In the genomic region with DNA sequence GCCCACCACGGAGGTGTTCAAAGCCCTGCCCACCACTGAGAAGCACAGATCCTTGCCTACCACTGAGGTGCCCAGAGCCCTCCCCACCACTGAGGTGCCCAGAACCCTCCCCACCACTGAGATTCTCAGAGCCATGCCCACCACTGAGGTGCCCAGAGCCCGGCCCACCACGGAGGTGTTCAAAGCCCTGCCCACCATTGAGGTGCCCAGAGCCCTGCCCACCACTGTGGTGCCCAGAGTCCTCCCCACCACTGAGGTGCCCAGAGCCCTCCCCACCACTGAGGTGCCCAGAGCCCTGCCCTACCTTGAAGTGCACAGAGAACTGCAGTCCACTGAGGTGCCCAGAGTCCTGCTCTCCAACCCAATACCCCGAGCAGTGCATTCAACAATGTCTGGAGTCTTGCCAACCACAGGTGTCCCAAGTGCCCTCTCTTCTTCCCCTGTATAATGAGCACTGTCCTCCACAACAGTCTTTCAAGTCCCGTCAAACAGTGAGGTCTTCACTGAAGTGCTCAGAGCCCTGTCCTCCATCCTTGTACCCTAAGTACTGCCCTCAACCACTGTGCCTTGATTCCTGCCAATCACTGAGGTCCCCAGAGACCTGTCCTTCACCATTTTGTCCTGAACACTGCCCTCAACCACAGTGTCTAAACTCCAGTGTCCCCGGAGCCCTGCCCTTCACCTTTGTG, we compare ENCODE assay signal across 24 mouse cellular contexts. TPM values are rescaled to one million over a fixed set of nuclear protein-coding genes. Genes with fewer than 3 reads are reported as not detected.
DNase-seq lines count a peak whose midpoint lies in the region; ATAC-seq lines count a peak whose summit lies in the region.
"Had no signal": no experiment of that assay in that cellular context is flagged by ENCODE, and none has a peak within 500 bp of the region (broad histone marks: within the 10 kb centered on the region; RNA-seq: fewer than 3 reads in every experiment).

No protein-coding gene starts in this region.

- H3K4me3 ChIP-seq in hindbrain, embryonic 13.5 days, result no peak overlapping the region
- H3K4me3 ChIP-seq in hindbrain, embryonic 11.5 days (ENCODE audit: low read depth, low read length), result no peak overlapping the region
- no peak overlapping the region for H3K4me3 ChIP-seq in liver, embryonic 12.5 days
- H3K4me3 ChIP-seq in limb, embryonic 12.5 days (replicated peaks), result no peak overlapping the region
- H3K4me3 ChIP-seq in midbrain, embryonic 14.5 days (replicated peaks; ENCODE audit: low read depth, low read length), result no peak overlapping the region
- H3K4me3 ChIP-seq: embryonic facial prominence, embryonic 15.5 days; forebrain, embryonic 10.5 days; midbrain, embryonic 12.5 days had no signal

- H3K4me2 ChIP-seq in hindbrain, embryonic 13.5 days, result no peak overlapping the region
- no peak overlapping the region for H3K4me2 ChIP-seq in hindbrain, embryonic 11.5 days (replicated peaks; ENCODE audit: low read depth, low read length)
- no peak overlapping the region for H3K4me2 ChIP-seq in liver, embryonic 12.5 days
- H3K4me2 ChIP-seq in limb, embryonic 12.5 days, result no peak overlapping the region
- H3K4me2 ChIP-seq in midbrain, embryonic 14.5 days (ENCODE audit: low read length), result no peak overlapping the region
- H3K4me2 ChIP-seq: embryonic facial prominence, embryonic 15.5 days; heart, embryonic 11.5 days; midbrain, embryonic 12.5 days had no signal

- WGBS in hindbrain, embryonic 13.5 days, result 87% methylated on average over 6 of the region's 6 CpGs
- 91% methylated on average over 6 of the region's 6 CpGs for WGBS in hindbrain, embryonic 11.5 days
- 75% methylated on average over 6 of the region's 6 CpGs for WGBS in liver, embryonic 12.5 days (ENCODE audit: insufficient replicate concordance)
- 87% methylated on average over 6 of the region's 6 CpGs for WGBS in limb, embryonic 12.5 days
- WGBS in midbrain, embryonic 14.5 days, result 86% methylated on average over 6 of the region's 6 CpGs

- no peaks in the 10 kb centered on the region for H3K9me3 ChIP-seq in hindbrain, embryonic 13.5 days
- H3K9me3 ChIP-seq in hindbrain, embryonic 11.5 days (ENCODE audit: control insufficient read depth, low read length), result no peaks in the 10 kb centered on the region
- no peaks in the 10 kb centered on the region for H3K9me3 ChIP-seq in liver, embryonic 12.5 days (replicated peaks)
- H3K9me3 ChIP-seq in limb, embryonic 12.5 days, result no peaks in the 10 kb centered on the region
- no peaks in the 10 kb centered on the region for H3K9me3 ChIP-seq in midbrain, embryonic 14.5 days (ENCODE audit: control insufficient read depth, low read length)
- H3K9me3 ChIP-seq: embryonic facial prominence, embryonic 15.5 days; forebrain, embryonic 10.5 days; midbrain, embryonic 12.5 days had no signal

- H3K27me3 ChIP-seq in hindbrain, embryonic 13.5 days, result no peaks in the 10 kb centered on the region
- H3K27me3 ChIP-seq in hindbrain, embryonic 11.5 days (ENCODE audit: control insufficient read depth, insufficient read depth, low read length), result no peaks in the 10 kb centered on the region
- no peaks in the 10 kb centered on the region for H3K27me3 ChIP-seq in liver, embryonic 12.5 days (replicated peaks)
- no peaks in the 10 kb centered on the region for H3K27me3 ChIP-seq in limb, embryonic 12.5 days
- no peaks in the 10 kb centered on the region for H3K27me3 ChIP-seq in midbrain, embryonic 14.5 days (ENCODE audit: control insufficient read depth, insufficient read depth, low read length)
- H3K27me3 ChIP-seq: embryonic facial prominence, embryonic 15.5 days; midbrain, embryonic 12.5 days; Patski had no signal

- no peaks in the 10 kb centered on the region for H3K36me3 ChIP-seq in hindbrain, embryonic 13.5 days
- no peaks in the 10 kb centered on the region for H3K36me3 ChIP-seq in hindbrain, embryonic 11.5 days (ENCODE audit: control insufficient read depth, insufficient read depth, low read length)
- no peaks in the 10 kb centered on the region for H3K36me3 ChIP-seq in liver, embryonic 12.5 days
- H3K36me3 ChIP-seq in limb, embryonic 12.5 days, result no peaks in the 10 kb centered on the region
- no peaks in the 10 kb centered on the region for H3K36me3 ChIP-seq in midbrain, embryonic 14.5 days (ENCODE audit: control insufficient read depth, insufficient read depth, low read length)
- H3K36me3 ChIP-seq: embryonic facial prominence, embryonic 15.5 days; forebrain, embryonic 10.5 days; midbrain, embryonic 12.5 days had no signal

- DNase-seq in hindbrain, embryonic 11.5 days (ENCODE audit: low spot score), result no peak
- DNase-seq in liver, result no peak
- no peak for DNase-seq in midbrain, embryonic 14.5 days
- no peak for DNase-seq in frontal cortex, postnatal 10 days (ENCODE audit: low spot score in 2 of 2)
- DNase-seq: adrenal gland, postnatal 14 days; cerebellum, adult 2 months; gastrocnemius, postnatal 25 days; kidney, adult 18-20 months; lung, postnatal 36 days; spleen, adult 18-20 months; thymus, postnatal 14 days had no signal

- H3K4me1 ChIP-seq in hindbrain, embryonic 13.5 days (replicated peaks), result no peaks in the 10 kb centered on the region
- H3K4me1 ChIP-seq in hindbrain, embryonic 11.5 days (replicated peaks; ENCODE audit: control insufficient read depth, insufficient read depth, low read length), result no peaks in the 10 kb centered on the region
- no peaks in the 10 kb centered on the region for H3K4me1 ChIP-seq in liver, embryonic 12.5 days
- H3K4me1 ChIP-seq in limb, embryonic 12.5 days (replicated peaks), result no peaks in the 10 kb centered on the region
- no peaks in the 10 kb centered on the region for H3K4me1 ChIP-seq in midbrain, embryonic 14.5 days (ENCODE audit: control insufficient read depth, insufficient read depth, low read length)
- H3K4me1 ChIP-seq: embryonic facial prominence, embryonic 15.5 days; forebrain, embryonic 10.5 days; midbrain, embryonic 12.5 days had no signal

- H3K27ac ChIP-seq in hindbrain, embryonic 13.5 days, result no peak overlapping the region
- no peak overlapping the region for H3K27ac ChIP-seq in hindbrain, embryonic 11.5 days (ENCODE audit: low read depth, low read length)
- no peak overlapping the region for H3K27ac ChIP-seq in liver, embryonic 12.5 days
- H3K27ac ChIP-seq in limb, embryonic 12.5 days, result no peak overlapping the region
- H3K27ac ChIP-seq in midbrain, embryonic 14.5 days (replicated peaks; ENCODE audit: low read depth, low read length), result no peak overlapping the region
- H3K27ac ChIP-seq: embryonic facial prominence, embryonic 15.5 days; forebrain, embryonic 10.5 days; midbrain, embryonic 12.5 days had no signal

- peak; percentile 24; the same call in 1 of the 2 replicates for ATAC-seq in hindbrain, embryonic 13.5 days (ENCODE audit: low FRiP score)
- no peak for ATAC-seq in hindbrain, embryonic 11.5 days (ENCODE audit: low FRiP score)
- peak; percentile 24; the same call in 1 of the 2 replicates for ATAC-seq in liver, embryonic 12.5 days
- ATAC-seq in limb, embryonic 12.5 days (ENCODE audit: insufficient number of reproducible peaks, insufficient read depth, low FRiP score, low TSS enrichment, low read depth), result peak; percentile 37; the same call in 1 of the 2 replicates
- ATAC-seq in midbrain, embryonic 14.5 days (ENCODE audit: low FRiP score, low TSS enrichment), result peak; percentile 43; the same call in 1 of the 2 replicates
- ATAC-seq: activated CD4-positive, CD25-positive, alpha-beta regulatory T cell, adult 4 months; Patski had no signal

- no peak overlapping the region for H3K9ac ChIP-seq in hindbrain, embryonic 13.5 days
- H3K9ac ChIP-seq in hindbrain, embryonic 11.5 days (ENCODE audit: low read depth, low read length), result no peak overlapping the region
- no peak overlapping the region for H3K9ac ChIP-seq in liver, embryonic 12.5 days
- no peak overlapping the region for H3K9ac ChIP-seq in limb, embryonic 12.5 days (replicated peaks)
- H3K9ac ChIP-seq in midbrain, embryonic 14.5 days (replicated peaks; ENCODE audit: low read length), result no peak overlapping the region
- H3K9ac ChIP-seq: embryonic facial prominence, embryonic 15.5 days; midbrain, embryonic 12.5 days had no signal

RNA-seq across cellular contexts. Expression of a gene that starts 19.9 kb away (rescaled TPM):
- polyA plus RNA-seq in hindbrain, embryonic 13.5 days (2015; fragmentation: Nextera tagmentation; extraction: Ambion mirVana), result not detected in 2 replicates
- polyA plus RNA-seq in hindbrain, embryonic 11.5 days (2014; fragmentation: Nextera tagmentation; extraction: Ambion mirVana), result not detected in 2 replicates
- 0.05 TPM in 1 of 2 replicates, not detected in the other for polyA plus RNA-seq in liver, embryonic 12.5 days (2016; fragmentation: Nextera tagmentation; extraction: Ambion mirVana)
- not detected in 2 replicates for polyA plus RNA-seq in limb, embryonic 12.5 days (2016; fragmentation: Nextera tagmentation; extraction: Ambion mirVana)
- polyA plus RNA-seq in midbrain, embryonic 14.5 days (2014; fragmentation: Nextera tagmentation; extraction: Ambion mirVana), result not detected in 2 replicates
- polyA plus RNA-seq: activated CD4-positive, CD25-positive, alpha-beta regulatory T cell, adult 4 months; cerebellum, adult 2 months; forebrain, embryonic 10.5 days; frontal cortex, adult 2 months; heart, embryonic 11.5 days; midbrain, embryonic 12.5 days; neural tube, embryonic 11.5 days; Patski had no signal

RNA-seq across cellular contexts. Expression of a gene that starts 20.1 kb away (rescaled TPM):
- not detected in 2 replicates for polyA plus RNA-seq in hindbrain, embryonic 13.5 days (2015; fragmentation: Nextera tagmentation; extraction: Ambion mirVana)
- 0.40 and 0.50 TPM in 2 replicates for polyA plus RNA-seq in hindbrain, embryonic 11.5 days (2014; fragmentation: Nextera tagmentation; extraction: Ambion mirVana)
- 0.19 TPM in 1 of 2 replicates, not detected in the other for polyA plus RNA-seq in liver, embryonic 12.5 days (2016; fragmentation: Nextera tagmentation; extraction: Ambion mirVana)
- polyA plus RNA-seq in limb, embryonic 12.5 days (2016; fragmentation: Nextera tagmentation; extraction: Ambion mirVana), result 0.90 and 1.0 TPM in 2 replicates
- not detected in 2 replicates for polyA plus RNA-seq in midbrain, embryonic 14.5 days (2014; fragmentation: Nextera tagmentation; extraction: Ambion mirVana)
- polyA plus RNA-seq: activated CD4-positive, CD25-positive, alpha-beta regulatory T cell, adult 4 months; forebrain, embryonic 10.5 days; midbrain, embryonic 12.5 days had no signal

RNA-seq across cellular contexts. Expression of a gene that starts 53.1 kb away (rescaled TPM):
- not detected in 2 replicates for polyA plus RNA-seq in hindbrain, embryonic 13.5 days (2015; fragmentation: Nextera tagmentation; extraction: Ambion mirVana)
- not detected in 2 replicates for polyA plus RNA-seq in hindbrain, embryonic 11.5 days (2014; fragmentation: Nextera tagmentation; extraction: Ambion mirVana)
- not detected in 2 replicates for polyA plus RNA-seq in liver, embryonic 12.5 days (2016; fragmentation: Nextera tagmentation; extraction: Ambion mirVana)
- not detected in 2 replicates for polyA plus RNA-seq in limb, embryonic 12.5 days (2016; fragmentation: Nextera tagmentation; extraction: Ambion mirVana)
- not detected in 2 replicates for polyA plus RNA-seq in midbrain, embryonic 14.5 days (2014; fragmentation: Nextera tagmentation; extraction: Ambion mirVana)
- polyA plus RNA-seq: activated CD4-positive, CD25-positive, alpha-beta regulatory T cell, adult 4 months; cerebellum, adult 2 months; embryonic facial prominence, embryonic 15.5 days; forebrain, embryonic 10.5 days; frontal cortex, adult 2 months; heart, embryonic 11.5 days; liver, embryonic 16.5 days; midbrain, embryonic 12.5 days; neural tube, embryonic 11.5 days; Patski; stomach, embryonic 14.5 days had no signal
